Mouse (Mus musculus): ENCODE data around the gene Mfsd4b4.

DNA sequence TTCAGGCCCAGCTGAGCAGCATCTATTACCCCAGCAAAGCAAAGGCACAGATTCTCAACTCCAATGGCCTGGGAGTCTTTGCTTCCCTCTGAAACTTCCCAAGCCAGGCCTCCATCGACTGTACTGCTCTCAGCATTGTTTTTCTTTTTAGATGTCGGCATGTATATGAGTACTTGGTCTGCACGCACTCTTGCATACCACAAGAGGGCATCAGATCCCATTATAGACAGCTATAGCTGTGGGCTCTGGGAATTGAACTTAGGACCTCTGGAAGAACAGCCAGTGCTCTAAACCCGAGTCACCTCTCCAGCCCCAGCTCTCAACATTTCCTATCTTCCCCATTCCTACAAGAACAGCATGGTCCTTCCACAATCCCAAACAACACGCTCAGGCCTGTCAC, 2.5 kb downstream of the Mfsd4b4 start:
- TF ChIP-seq CTCF (IDR thresholded peaks at IDR 0.05; ENCODE audit: low read depth): peak; percentile 46; the same call in 1 of the 2 replicates
- TF ChIP-seq EP300 (IDR thresholded peaks at IDR 0.05; ENCODE audit: low read depth): no peak
